ENCODE assay signal across 23 mouse cellular contexts in genomic region chr1:35393550-35394118, GRCm38 (mm10).
DNase-seq lines count a peak whose midpoint lies in the region; ATAC-seq and TF ChIP-seq lines count a peak whose summit lies in the region.
"Had no signal": no experiment of that assay in that cellular context is flagged by ENCODE, and none has a peak within 500 bp of the region (broad histone marks: within the 10 kb centered on the region; RNA-seq: fewer than 3 reads in every experiment).

No protein-coding gene starts in this region.

- no peak for TF ChIP-seq CTCF in forebrain, postnatal 0 days (IDR thresholded peaks at IDR 0.05; ENCODE audit: low read depth)
- no peak for TF ChIP-seq CTCF in brain, embryonic 14.5 days (IDR thresholded peaks at IDR 0.05; ENCODE audit: borderline replicate concordance, extremely low read depth, insufficient read depth, insufficient read length)

- no peak overlapping the region for H3K27ac ChIP-seq in forebrain, postnatal 0 days (ENCODE audit: low read depth, low read length)
- no peak overlapping the region for H3K27ac ChIP-seq in forebrain, embryonic 14.5 days (ENCODE audit: low read depth, low read length)
- H3K27ac ChIP-seq in hindbrain, embryonic 15.5 days (replicated peaks), result no peak overlapping the region
- no peak overlapping the region for H3K27ac ChIP-seq in hindbrain, embryonic 10.5 days
- H3K27ac ChIP-seq: embryonic facial prominence, embryonic 15.5 days; forebrain, embryonic 10.5 days; gastrocnemius, adult 2 months; heart, embryonic 10.5 days had no signal

- no peaks in the 10 kb centered on the region for H3K36me3 ChIP-seq in forebrain, postnatal 0 days (ENCODE audit: insufficient read depth)
- no peaks in the 10 kb centered on the region for H3K36me3 ChIP-seq in forebrain, embryonic 14.5 days (ENCODE audit: control insufficient read depth, insufficient read depth, low read length)
- no peaks in the 10 kb centered on the region for H3K36me3 ChIP-seq in hindbrain, embryonic 15.5 days
- no peaks in the 10 kb centered on the region for H3K36me3 ChIP-seq in hindbrain, embryonic 10.5 days
- H3K36me3 ChIP-seq: embryonic facial prominence, embryonic 15.5 days; forebrain, embryonic 10.5 days; heart, embryonic 10.5 days had no signal

- WGBS in forebrain, postnatal 0 days, result 42% methylated on average over 6 of the region's 6 CpGs
- 53% methylated on average over 6 of the region's 6 CpGs for WGBS in forebrain, embryonic 14.5 days
- 40% methylated on average over 6 of the region's 6 CpGs for WGBS in hindbrain, embryonic 15.5 days
- 72% methylated on average over 6 of the region's 6 CpGs for WGBS in hindbrain, embryonic 10.5 days

- H3K4me3 ChIP-seq in forebrain, postnatal 0 days (ENCODE audit: low read depth, low read length), result no peak overlapping the region
- H3K4me3 ChIP-seq in forebrain, embryonic 14.5 days (ENCODE audit: low read depth, low read length), result no peak overlapping the region
- no peak overlapping the region for H3K4me3 ChIP-seq in hindbrain, embryonic 15.5 days
- H3K4me3 ChIP-seq in hindbrain, embryonic 10.5 days, result no peak overlapping the region
- H3K4me3 ChIP-seq: embryonic facial prominence, embryonic 15.5 days; erythroblast, embryonic 14.5 days; forebrain, embryonic 10.5 days; gastrocnemius, adult 2 months; heart, embryonic 10.5 days had no signal

- no peaks in the 10 kb centered on the region for H3K27me3 ChIP-seq in forebrain, postnatal 0 days (ENCODE audit: insufficient read depth, low read length)
- H3K27me3 ChIP-seq in forebrain, embryonic 14.5 days (replicated peaks; ENCODE audit: control insufficient read depth, insufficient read depth, low read length), result no peaks in the 10 kb centered on the region
- H3K27me3 ChIP-seq in hindbrain, embryonic 15.5 days, result no peaks in the 10 kb centered on the region
- no peaks in the 10 kb centered on the region for H3K27me3 ChIP-seq in hindbrain, embryonic 10.5 days (ENCODE audit: insufficient read depth, poor library complexity, severe bottlenecking)
- H3K27me3 ChIP-seq: embryonic facial prominence, embryonic 15.5 days had no signal

- ATAC-seq in forebrain, postnatal 0 days, result peak; percentile 16; the same call in 1 of the 2 replicates
- ATAC-seq in forebrain, embryonic 14.5 days, result no peak
- 0 out of 2 replicates have a peak, but pooled peaks have one; percentile 54 for ATAC-seq in hindbrain, embryonic 15.5 days (ENCODE audit: low FRiP score, low read depth)
- ATAC-seq: inflammation-experienced regulatory T-cells, adult 6 months; intestine, postnatal 0 days had no signal

- no peaks in the 10 kb centered on the region for H3K4me1 ChIP-seq in forebrain, postnatal 0 days (ENCODE audit: insufficient read depth)
- no peaks in the 10 kb centered on the region for H3K4me1 ChIP-seq in forebrain, embryonic 14.5 days (ENCODE audit: control insufficient read depth, insufficient read depth, low read length)
- peaks cover 12% of the 10 kb centered on the region for H3K4me1 ChIP-seq in hindbrain, embryonic 15.5 days (replicated peaks)
- 0 out of 2 replicates have a peak, but pooled peaks cover 6% of the 10 kb centered on the region for H3K4me1 ChIP-seq in hindbrain, embryonic 10.5 days (replicated peaks)
- H3K4me1 ChIP-seq: embryonic facial prominence, embryonic 15.5 days; forebrain, embryonic 10.5 days; heart, embryonic 10.5 days had no signal

- no peak for TF ChIP-seq POLR2A in brain, embryonic 14.5 days (IDR thresholded peaks at IDR 0.05; ENCODE audit: borderline replicate concordance, extremely low read depth, insufficient read depth, insufficient read length, poor library complexity, severe bottlenecking)

- H3K9me3 ChIP-seq in forebrain, postnatal 0 days (ENCODE audit: low read length), result no peaks in the 10 kb centered on the region
- H3K9me3 ChIP-seq in forebrain, embryonic 14.5 days (replicated peaks; ENCODE audit: control insufficient read depth, low read length), result no peaks in the 10 kb centered on the region
- no peaks in the 10 kb centered on the region for H3K9me3 ChIP-seq in hindbrain, embryonic 15.5 days
- no peaks in the 10 kb centered on the region for H3K9me3 ChIP-seq in hindbrain, embryonic 10.5 days
- H3K9me3 ChIP-seq: embryonic facial prominence, embryonic 15.5 days; forebrain, embryonic 10.5 days; heart, embryonic 10.5 days had no signal

- H3K9ac ChIP-seq in forebrain, postnatal 0 days, result no peak overlapping the region
- H3K9ac ChIP-seq in forebrain, embryonic 14.5 days (ENCODE audit: low read length), result no peak overlapping the region
- H3K9ac ChIP-seq in hindbrain, embryonic 15.5 days, result no peak overlapping the region
- H3K9ac ChIP-seq: embryonic facial prominence, embryonic 15.5 days had no signal

- no peak overlapping the region for H3K4me2 ChIP-seq in forebrain, postnatal 0 days (ENCODE audit: low read depth)
- no peak overlapping the region for H3K4me2 ChIP-seq in forebrain, embryonic 14.5 days (ENCODE audit: low read length)
- no peak overlapping the region for H3K4me2 ChIP-seq in hindbrain, embryonic 15.5 days
- H3K4me2 ChIP-seq: embryonic facial prominence, embryonic 15.5 days had no signal

- no peak for DNase-seq in forebrain, postnatal 0 days
- no peak for DNase-seq in forebrain, embryonic 14.5 days (ENCODE audit: low spot score)
- no peak for DNase-seq in hindbrain, embryonic 10.5 days (ENCODE audit: low spot score)
- peak; percentile 46 for DNase-seq in brain, embryonic 14.5 days (ENCODE audit: low read depth)
- DNase-seq in mesoderm, embryonic 11.5 days (ENCODE audit: low read depth, low spot score), result peak; percentile 24
- DNase-seq in layer of hippocampus, postnatal 36 days, result no peak
- DNase-seq: adrenal gland, adult 8-10 months; adrenal gland, postnatal 36 days; cerebellum, adult 11 months; cerebellum, adult 8-10 months; cerebellum, postnatal 14 days; gastrocnemius, adult 2 months; gastrocnemius, postnatal 25 days; heart, postnatal 10 days; heart, postnatal 4 days; kidney, adult 8-10 months had no signal

Comparison
In these comparisons a context has a peak if more than half of its experiments do, and no peak if none do; other contexts are left out.
1. DNase-seq: peak in brain, embryonic 14.5 days (single experiment) and mesoderm, embryonic 11.5 days (single experiment); none in forebrain, postnatal 0 days (single experiment), forebrain, embryonic 14.5 days (single experiment), hindbrain, embryonic 10.5 days (single experiment) and layer of hippocampus, postnatal 36 days (0 of 2).